Mouse (Mus musculus): ENCODE results near the gene Exosc1. TPM values are rescaled to one million over a fixed set of nuclear protein-coding genes. Genes with fewer than 3 reads are reported as not detected.
A peak's percentile ranks its signal among the peaks of the same experiment; 100 is the strongest.

Gene Exosc1
- total RNA-seq (2021) = 10 to 100 TPM; 24.9 to 28.3 TPM
- long read RNA-seq, transcript Exosc1-201 (8 exons, 1,018 nt) = major isoform, 17 of 30 reads
- long read RNA-seq, partial matches to known transcripts = 3 of 30 reads
- long read RNA-seq, other reads (novel, unspliced or antisense) = 10 of 30 reads

GRCm38 (mm10) chr19:41933179-41934086 lies at the start of gene Exosc1, which contains the start of gene Zdhhc16:
TSS of gene Exosc1 (minus strand) at chr19:41933423.
TSS of gene Zdhhc16 (plus strand) at chr19:41933480.
- peak; percentile 99 to 100 for DNase-seq (ENCODE audit: low spot score in 2 of 2)

- peak in 1 of 2 experiments; percentile 12 for DNase-seq (ENCODE audit: low spot score in 2 of 2)
Observed at GRCm38 (mm10) chr19:41982791-41983150, 49.5 kb upstream of the Exosc1 start.

DNA sequence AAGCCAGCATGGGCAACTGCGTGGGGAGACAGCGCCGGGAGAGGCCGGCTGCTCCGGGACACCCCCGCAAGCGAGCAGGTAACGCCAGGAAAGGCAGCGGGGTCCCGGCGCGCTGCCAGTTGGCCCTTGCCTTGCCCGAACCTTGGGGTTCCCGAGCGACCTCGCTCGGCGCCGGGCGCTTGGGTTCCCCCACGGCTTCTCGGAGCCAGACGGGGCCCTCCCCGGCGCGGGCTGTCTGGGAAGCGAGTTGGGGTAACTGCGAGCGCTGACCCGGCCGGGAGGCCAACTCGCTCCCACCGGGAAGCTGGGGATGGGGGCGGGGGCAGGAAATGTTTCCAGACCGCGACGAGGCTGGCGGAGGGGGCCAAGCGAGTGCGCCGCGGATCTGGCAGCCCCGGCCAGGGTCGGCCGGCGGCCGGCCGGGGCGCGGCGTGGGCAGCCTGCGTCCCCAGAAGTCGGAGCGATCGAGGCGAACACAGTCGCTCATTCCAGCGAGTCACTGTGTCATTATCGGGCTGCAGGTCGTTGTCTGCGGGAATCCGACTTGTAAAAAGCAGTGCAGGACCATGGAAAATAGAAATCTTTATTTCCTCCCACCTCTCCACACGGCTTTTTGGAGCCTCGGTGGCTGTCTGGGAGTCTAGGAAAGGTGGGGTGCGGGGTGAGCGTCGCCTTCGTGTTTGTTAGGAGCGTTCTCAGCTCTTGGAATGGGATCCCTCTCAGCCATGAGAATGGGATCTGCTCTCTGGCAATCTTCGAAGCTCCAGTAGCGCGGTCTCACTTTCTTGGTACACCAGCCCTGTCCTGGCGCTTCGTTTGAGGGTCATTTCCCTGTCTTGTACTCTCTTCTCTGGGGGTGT lies 48.9 kb upstream of the Exosc1 start:
- DNase-seq (ENCODE audit: low spot score in 2 of 2) = peak in 1 of 2 experiments; percentile 39

DNA sequence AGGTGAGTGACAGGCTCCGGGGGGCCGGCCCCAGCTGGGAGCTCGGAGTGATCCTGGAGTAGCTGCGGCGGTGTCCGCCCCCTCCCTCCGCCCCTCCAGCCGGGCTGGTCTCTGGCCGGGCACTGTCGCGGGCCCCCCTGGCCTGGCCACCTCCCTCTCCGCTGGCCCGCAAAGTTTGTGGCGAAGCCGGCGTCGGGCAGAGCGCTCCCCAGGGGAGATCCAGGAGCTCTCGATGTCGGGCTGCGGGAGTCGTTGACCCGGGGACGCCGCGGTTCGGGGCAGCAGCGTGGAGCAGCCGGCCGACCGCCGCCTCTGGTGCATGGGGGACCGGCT lies 48.3 kb upstream of the Exosc1 start, which contains the start of gene Ubtd1:
Ubtd1 (plus strand) TSS at position 169 of the 333 bp plus-strand sequence.
- no peak for DNase-seq (ENCODE audit: low spot score in 2 of 2)

GRCm38 (mm10) chr19:41980819-41981594 lies 47.8 kb upstream of the Exosc1 start, which contains the start of gene Mms19:
TSS of gene Mms19 (minus strand) at chr19:41981157.
- peak; percentile 99 for DNase-seq (ENCODE audit: low spot score in 2 of 2)

- peak in 1 of 2 experiments; percentile 12 for DNase-seq (ENCODE audit: low spot score in 2 of 2)
Observed at GRCm38 (mm10) chr19:41980422-41980818, 47.2 kb upstream of the Exosc1 start.

GRCm38 (mm10) chr19:41973891-41974794 lies 40.9 kb upstream of the Exosc1 start:
- DNase-seq (ENCODE audit: low spot score in 2 of 2) = peak in 1 of 2 experiments; percentile 41

- DNase-seq (ENCODE audit: low spot score in 2 of 2) = no peak
Observed at GRCm38 (mm10) chr19:41969618-41970017, 36.4 kb upstream of the Exosc1 start.

DNA sequence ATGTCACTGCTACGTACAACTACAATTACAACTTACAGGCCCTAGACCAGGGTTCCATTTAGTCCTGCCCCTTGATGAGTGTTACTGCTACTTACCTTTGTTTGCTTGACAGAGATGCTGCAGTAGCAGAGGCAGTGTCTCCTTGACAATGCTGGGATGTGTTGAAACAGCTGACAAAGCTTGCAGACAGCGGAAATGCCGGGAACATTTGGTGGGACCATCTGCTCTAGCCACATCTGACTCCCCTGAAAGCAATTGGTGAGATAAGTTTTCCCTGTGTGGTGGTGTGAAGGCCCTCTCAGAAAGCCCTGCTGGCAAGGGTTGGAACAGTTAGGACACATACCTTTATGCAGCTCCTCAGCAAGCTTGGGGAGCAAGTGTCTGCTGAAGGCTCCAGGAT lies 20.4 kb upstream of the Exosc1 start:
- DNase-seq (ENCODE audit: low spot score in 2 of 2) = peak; percentile 50 to 71

DNA sequence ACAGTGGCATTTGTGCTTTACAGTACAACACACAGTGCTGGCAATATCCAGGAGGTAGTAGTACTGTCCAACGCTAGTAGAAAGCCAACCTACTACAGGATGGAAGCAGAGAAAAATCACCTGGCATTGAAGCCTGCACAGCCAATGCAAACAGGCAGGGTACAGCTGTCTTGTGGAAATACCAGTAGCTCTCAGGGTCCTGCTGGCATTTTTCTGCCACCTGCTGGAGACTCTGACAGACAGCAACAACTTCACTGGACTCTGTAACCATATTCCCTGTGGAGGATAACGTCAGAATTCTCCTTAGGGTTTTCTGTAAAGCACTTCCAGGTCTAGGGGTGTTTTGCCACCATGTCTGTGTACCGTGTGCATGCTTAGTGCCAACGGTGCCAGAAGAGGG lies 19.1 kb upstream of the Exosc1 start:
- peak in 1 of 2 experiments; percentile 24 for DNase-seq (ENCODE audit: low spot score in 2 of 2)

- DNase-seq (ENCODE audit: low spot score in 2 of 2) = no peak
Observed at GRCm38 (mm10) chr19:41943841-41944240, 10.6 kb upstream of the Exosc1 start.

DNA sequence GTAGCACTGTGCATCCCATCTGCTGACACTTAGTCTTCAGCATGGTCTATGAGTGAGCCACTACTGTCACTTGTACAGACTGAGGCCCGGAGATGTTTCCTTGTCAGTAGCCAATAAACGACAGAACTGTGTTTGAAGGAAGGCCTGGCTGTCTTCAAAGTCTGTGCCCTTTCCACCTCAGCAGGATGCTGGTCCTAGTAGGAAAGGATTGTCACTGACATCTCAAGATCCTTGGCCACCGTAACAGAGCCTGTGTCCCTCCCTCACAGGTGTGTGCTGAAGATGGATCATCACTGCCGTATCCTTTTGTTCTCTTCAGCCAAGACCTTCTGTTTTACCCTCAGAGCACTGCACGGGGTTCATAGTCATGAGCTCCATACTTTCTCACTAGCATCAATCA lies 5.3 kb upstream of the Exosc1 start:
- no peak for DNase-seq (ENCODE audit: low spot score in 2 of 2)

GRCm38 (mm10) chr19:41935921-41936320 lies 2.7 kb upstream of the Exosc1 start:
- no peak for DNase-seq (ENCODE audit: low spot score in 2 of 2)

- no peak for DNase-seq (ENCODE audit: low spot score in 2 of 2)
Observed at GRCm38 (mm10) chr19:41934124-41934523, 901 bp upstream of the Exosc1 start.

DNA sequence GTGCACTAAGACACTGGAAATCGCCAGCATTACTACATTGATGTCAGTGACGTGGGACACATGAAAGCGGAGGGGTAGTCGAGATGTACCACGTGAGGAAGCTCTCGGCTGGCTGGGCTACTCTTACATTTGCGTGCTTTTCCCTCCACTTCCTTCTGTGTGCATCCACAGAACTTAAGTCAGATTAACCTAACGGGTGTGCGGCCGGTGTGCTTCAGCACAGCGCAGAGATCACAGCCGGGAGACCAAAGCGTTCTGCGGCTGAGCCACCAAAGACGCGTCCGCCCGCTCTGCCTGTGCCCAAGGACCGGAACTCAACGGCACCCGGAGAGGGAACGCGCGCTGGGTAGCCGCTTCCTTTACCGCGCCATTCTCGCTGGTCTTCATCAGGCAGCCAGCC lies 537 bp downstream of the Exosc1 start:
- no peak for DNase-seq (ENCODE audit: low spot score in 2 of 2)

- no peak for DNase-seq (ENCODE audit: low spot score in 2 of 2)
Observed at GRCm38 (mm10) chr19:41920412-41921067, 12.7 kb downstream of the Exosc1 start.

GRCm38 (mm10) chr19:41919471-41919870 lies 13.8 kb downstream of the Exosc1 start:
- no peak for DNase-seq (ENCODE audit: low spot score in 2 of 2)

- DNase-seq (ENCODE audit: low spot score in 2 of 2) = no peak
Observed at GRCm38 (mm10) chr19:41916853-41917252, 16.4 kb downstream of the Exosc1 start.

DNA sequence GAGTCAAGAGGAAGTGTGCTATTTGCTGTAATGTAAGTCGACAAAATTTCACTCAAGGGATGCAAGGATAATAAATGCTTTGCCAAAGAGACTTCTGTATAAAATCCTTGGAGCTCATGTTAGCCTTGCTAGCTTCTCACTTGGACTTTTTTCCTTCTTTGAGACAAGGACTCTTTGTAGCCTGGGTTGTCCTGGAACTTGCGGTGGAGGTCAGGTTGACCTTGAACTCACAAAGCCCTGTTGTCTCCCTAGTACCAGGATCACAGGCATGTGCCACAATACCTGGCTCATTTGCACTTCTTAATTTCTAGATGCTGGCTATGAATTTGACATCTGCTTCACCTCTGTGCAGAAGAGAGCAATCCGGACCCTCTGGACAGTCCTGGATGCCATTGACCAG lies 17.9 kb downstream of the Exosc1 start:
- no peak for DNase-seq (ENCODE audit: low spot score in 2 of 2)
